ENCODE assay signal across 9 mouse cellular contexts in genomic region chr10:68125919-68126550, GRCm38 (mm10).
DNase-seq lines count a peak whose midpoint lies in the region; ATAC-seq and TF ChIP-seq lines count a peak whose summit lies in the region.
"Had no signal": no experiment of that assay in that cellular context is flagged by ENCODE, and none has a peak within 500 bp of the region (broad histone marks: within the 10 kb centered on the region; RNA-seq: fewer than 3 reads in every experiment).

No protein-coding gene starts in this region.

- no peaks in the 10 kb centered on the region for H3K27me3 ChIP-seq in kidney, adult 2 months (replicated peaks; ENCODE audit: control insufficient read depth, insufficient read depth, low read length)
- H3K27me3 ChIP-seq in liver, postnatal 0 days (ENCODE audit: insufficient read depth, low read length), result no peaks in the 10 kb centered on the region

- peak overlapping the region; percentile 76 for H3K27ac ChIP-seq in kidney, adult 2 months (ENCODE audit: insufficient read depth, low read depth, low read length)
- peak overlapping the region; percentile 55 for H3K27ac ChIP-seq in bone marrow macrophage, adult 2 months (ENCODE audit: insufficient read depth, low read depth, low read length)
- peak overlapping the region; percentile 66; the same call in 1 of the 2 replicates for H3K27ac ChIP-seq in liver, postnatal 0 days (ENCODE audit: low read depth)

- peaks cover 6% of the 10 kb centered on the region; the same call in 1 of the 2 replicates for H3K4me1 ChIP-seq in kidney, adult 2 months (ENCODE audit: control insufficient read depth, insufficient read depth, low read length)
- peaks cover 45% of the 10 kb centered on the region for H3K4me1 ChIP-seq in bone marrow macrophage, adult 2 months (ENCODE audit: control insufficient read depth, insufficient read depth, low read length)
- peaks cover 39% of the 10 kb centered on the region for H3K4me1 ChIP-seq in liver, postnatal 0 days (ENCODE audit: insufficient read depth)

- TF ChIP-seq POLR2A in kidney, adult 2 months (IDR thresholded peaks at IDR 0.05; ENCODE audit: low read depth, low read length), result no peak
- no peak for TF ChIP-seq POLR2A in bone marrow macrophage, adult 2 months (IDR thresholded peaks at IDR 0.05; ENCODE audit: borderline replicate concordance, low read depth, low read length)

- peak; percentile 24 for ATAC-seq in CD4-positive, CD25-positive, alpha-beta regulatory T cell, adult 4 months
- no peak for ATAC-seq in liver, postnatal 0 days

- H3K4me3 ChIP-seq in kidney, adult 2 months (ENCODE audit: insufficient read depth, low read depth, low read length), result no peak overlapping the region
- H3K4me3 ChIP-seq in bone marrow macrophage, adult 2 months (ENCODE audit: insufficient read depth, low read length), result no peak overlapping the region
- no peak overlapping the region for H3K4me3 ChIP-seq in liver, postnatal 0 days (ENCODE audit: low read depth, low read length)

- TF ChIP-seq CTCF in kidney, adult 2 months (conservative IDR thresholded peaks at IDR 0.05; ENCODE audit: insufficient read depth, insufficient read length, low read depth, low read length), result no peak
- no peak for TF ChIP-seq CTCF in bone marrow macrophage, adult 2 months (IDR thresholded peaks at IDR 0.05; ENCODE audit: low read depth, low read length)
- TF ChIP-seq CTCF in liver, postnatal 0 days (IDR thresholded peaks at IDR 0.05; ENCODE audit: low read depth), result no peak

- peak; percentile 58 for TF ChIP-seq EP300 in liver, postnatal 0 days (IDR thresholded peaks at IDR 0.05; ENCODE audit: low read depth)

- no peaks in the 10 kb centered on the region for H3K9me3 ChIP-seq in liver, postnatal 0 days (ENCODE audit: low read length)

- no peak overlapping the region for H3K4me2 ChIP-seq in liver, postnatal 0 days (ENCODE audit: low read depth, low read length)

- peak; percentile 71 for DNase-seq in kidney, adult 2 months
- no peak for DNase-seq in kidney, postnatal 14 days
- no peak for DNase-seq in liver, postnatal 0 days
- DNase-seq in frontal cortex, postnatal 10 days (ENCODE audit: low spot score in 2 of 2), result no peak
- DNase-seq in spleen, adult 12 weeks (ENCODE audit: low spot score), result no peak
- DNase-seq: spleen, adult 18-20 months; thymus, postnatal 25 days had no signal

- WGBS in kidney, adult 2 months, result 52% methylated on average over 8 of the region's 8 CpGs
- 50% methylated on average over 8 of the region's 8 CpGs for WGBS in liver, postnatal 0 days (ENCODE audit: insufficient replicate concordance)

- peaks cover 13% of the 10 kb centered on the region for H3K36me3 ChIP-seq in kidney, adult 2 months (ENCODE audit: control insufficient read depth, insufficient read depth, low read length)
- peaks cover 17% of the 10 kb centered on the region for H3K36me3 ChIP-seq in liver, postnatal 0 days (replicated peaks; ENCODE audit: insufficient read depth, low read length)

- H3K9ac ChIP-seq in liver, postnatal 0 days (replicated peaks), result no peak overlapping the region
